Mouse (Mus musculus) neural tube, embryonic 13.5 days (tissue): Measurements from ENCODE around the gene Ccr6. TPM values are rescaled to one million over a fixed set of nuclear protein-coding genes. Genes with fewer than 3 reads are reported as not detected.
"Not testable (repeated sequence)": the region's sequence is repeated elsewhere in the genome, so short reads cannot be mapped to it uniquely, and the experiment has no call there.

Source experiments
- ATAC-seq: fragments of 200-750 bp; cut with Nextera tagmentation; 2 replicates; pipeline ENCODE4 v1.8.0; 2017; ENCODE audit warnings: low read depth, mild to moderate bottlenecking, moderate TSS enrichment, moderate library complexity
- H3K27ac ChIP-seq: fragments of 300-500 bp; sonication (generic); replicated peaks from 2 replicates; pipeline ENCODE4 v1.5.1; 2015; ENCODE audit warnings: moderate library complexity, mild to moderate bottlenecking, inconsistent platforms
- H3K27me3 ChIP-seq: fragments of 300-500 bp; sonication (generic); 2 replicates; pipeline ENCODE4 v1.6.1; 2015; ENCODE audit warnings: mild to moderate bottlenecking, inconsistent platforms
- H3K36me3 ChIP-seq: fragments of 300-500 bp; sonication (generic); 2 replicates; pipeline ENCODE4 v1.6.1; 2015; ENCODE audit warnings: mild to moderate bottlenecking, inconsistent platforms
- H3K4me1 ChIP-seq: fragments of 300-500 bp; sonication (generic); replicated peaks from 2 replicates; pipeline ENCODE4 v1.6.1; 2015; ENCODE audit warnings: inconsistent platforms
- H3K4me2 ChIP-seq: fragments of 300-500 bp; sonication (generic); 2 replicates; pipeline ENCODE4 v1.6.1; 2015; ENCODE audit warnings: inconsistent platforms, mild to moderate bottlenecking, moderate library complexity
- H3K4me3 ChIP-seq: fragments of 300-500 bp; sonication (generic); 2 replicates; pipeline ENCODE4 v1.5.1; 2015; ENCODE audit warnings: mild to moderate bottlenecking, inconsistent platforms
- H3K9ac ChIP-seq: fragments of 300-500 bp; sonication (generic); 2 replicates; pipeline ENCODE4 v1.6.1; 2015; ENCODE audit warnings: moderate library complexity, mild to moderate bottlenecking, inconsistent platforms
- H3K9me3 ChIP-seq: fragments of 300-500 bp; sonication (generic); 2 replicates; pipeline ENCODE4 v1.6.1; 2016; ENCODE audit warnings: inconsistent platforms
- WGBS: fragments of 180-500 bp; shearing (Covaris S2); methylation state at CpG from one replicate; pipeline ENCODE4 v1.1.7; 2015; 5-methylcytosine and 5-hydroxymethylcytosine counted together
- polyA plus RNA-seq: library from polyadenylated mRNA; unstranded; fragments of >200 nt; fragmentation: Nextera tagmentation; extraction: Ambion mirVana; gene quantifications from 2 replicates; pipeline ENCODE4 v1.2.1, GENCODE M21; 2015

Gene Ccr6
- polyA plus RNA-seq: not detected in 2 replicates

- no peaks in the 10 kb centered on the region; the same call in 1 of the 2 replicates for H3K27me3 ChIP-seq
- H3K4me3 ChIP-seq: no peak within 1 kb of the TSS
- H3K4me1 ChIP-seq: no peaks in the 10 kb centered on the region
- no peak within 1 kb of the TSS for H3K27ac ChIP-seq
- no peaks in the 10 kb centered on the region for H3K9me3 ChIP-seq
- WGBS: 85% methylated on average over 3 of the region's 3 CpGs
- no peak within 1 kb of the TSS for H3K4me2 ChIP-seq
- H3K36me3 ChIP-seq: no peaks in the 10 kb centered on the region
- H3K9ac ChIP-seq: no peak within 1 kb of the TSS
- ATAC-seq: no peak
Observed at GRCm38 (mm10) chr17:8235743-8236142, at the start of gene Ccr6. Ccr6 (plus strand) TSS chr17:8236043.

GRCm38 (mm10) chr17:8193678-8194077 lies 42.2 kb upstream of the Ccr6 start:
- 88% methylated on average over 8 of the region's 8 CpGs for WGBS
- no peak overlapping the region for H3K4me3 ChIP-seq
- no peaks in the 10 kb centered on the region for H3K4me1 ChIP-seq
- peaks cover 75% of the 10 kb centered on the region for H3K36me3 ChIP-seq
- no peak overlapping the region for H3K4me2 ChIP-seq
- no peak for ATAC-seq
- H3K9me3 ChIP-seq: no peaks in the 10 kb centered on the region
- H3K27me3 ChIP-seq: no peaks in the 10 kb centered on the region
- no peak overlapping the region for H3K27ac ChIP-seq
- no peak overlapping the region for H3K9ac ChIP-seq

DNA sequence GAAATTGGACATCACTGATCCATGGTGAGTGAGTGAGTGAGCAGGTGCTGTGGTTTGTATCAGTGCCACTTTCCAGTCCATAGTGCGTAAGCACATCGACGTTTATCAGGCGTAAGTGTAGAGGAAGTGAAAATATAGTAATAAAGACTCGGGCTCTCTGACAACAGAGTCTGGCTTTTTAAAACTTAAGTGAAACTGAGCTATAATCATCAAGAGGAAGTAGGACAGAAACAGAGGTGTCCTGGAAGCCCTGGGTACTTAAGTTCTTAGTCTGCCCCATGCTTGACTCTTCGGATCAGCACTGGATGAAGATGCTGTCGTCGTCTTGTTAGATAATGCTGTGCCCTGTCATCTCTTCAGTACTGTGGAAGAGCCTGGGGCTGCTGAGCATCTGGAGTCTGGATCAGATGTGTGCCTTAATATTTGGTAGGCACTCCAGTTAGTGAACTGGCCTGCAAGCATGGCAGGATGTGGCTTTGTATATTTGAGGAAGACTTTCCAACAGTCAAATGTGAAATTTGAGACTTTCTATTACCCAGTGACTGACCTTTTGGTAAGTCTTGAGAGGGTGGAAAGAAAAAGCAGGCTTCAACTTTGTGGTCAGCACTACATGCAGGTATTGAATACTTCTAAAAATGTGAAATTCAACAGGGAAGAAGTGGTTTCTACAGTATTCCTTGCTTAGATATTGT lies 40.0 kb upstream of the Ccr6 start:
- H3K9ac ChIP-seq: no peak overlapping the region
- no peak for ATAC-seq
- 94% methylated on average over 8 of the region's 8 CpGs for WGBS
- H3K4me2 ChIP-seq: no peak overlapping the region
- peaks cover 54% of the 10 kb centered on the region for H3K36me3 ChIP-seq
- no peak overlapping the region for H3K4me3 ChIP-seq
- no peaks in the 10 kb centered on the region for H3K4me1 ChIP-seq
- H3K27me3 ChIP-seq: no peaks in the 10 kb centered on the region
- no peaks in the 10 kb centered on the region for H3K9me3 ChIP-seq
- H3K27ac ChIP-seq: no peak overlapping the region

- no peak overlapping the region for H3K27ac ChIP-seq
- WGBS: 72% methylated on average over 3 of the region's 3 CpGs
- H3K36me3 ChIP-seq: peaks cover 42% of the 10 kb centered on the region
- H3K4me3 ChIP-seq: no peak overlapping the region
- no peaks in the 10 kb centered on the region for H3K9me3 ChIP-seq
- ATAC-seq: no peak
- H3K27me3 ChIP-seq: no peaks in the 10 kb centered on the region
- H3K4me2 ChIP-seq: no peak overlapping the region
- no peak overlapping the region for H3K9ac ChIP-seq
- H3K4me1 ChIP-seq: no peaks in the 10 kb centered on the region
Observed at GRCm38 (mm10) chr17:8197652-8198051, 38.2 kb upstream of the Ccr6 start.

DNA sequence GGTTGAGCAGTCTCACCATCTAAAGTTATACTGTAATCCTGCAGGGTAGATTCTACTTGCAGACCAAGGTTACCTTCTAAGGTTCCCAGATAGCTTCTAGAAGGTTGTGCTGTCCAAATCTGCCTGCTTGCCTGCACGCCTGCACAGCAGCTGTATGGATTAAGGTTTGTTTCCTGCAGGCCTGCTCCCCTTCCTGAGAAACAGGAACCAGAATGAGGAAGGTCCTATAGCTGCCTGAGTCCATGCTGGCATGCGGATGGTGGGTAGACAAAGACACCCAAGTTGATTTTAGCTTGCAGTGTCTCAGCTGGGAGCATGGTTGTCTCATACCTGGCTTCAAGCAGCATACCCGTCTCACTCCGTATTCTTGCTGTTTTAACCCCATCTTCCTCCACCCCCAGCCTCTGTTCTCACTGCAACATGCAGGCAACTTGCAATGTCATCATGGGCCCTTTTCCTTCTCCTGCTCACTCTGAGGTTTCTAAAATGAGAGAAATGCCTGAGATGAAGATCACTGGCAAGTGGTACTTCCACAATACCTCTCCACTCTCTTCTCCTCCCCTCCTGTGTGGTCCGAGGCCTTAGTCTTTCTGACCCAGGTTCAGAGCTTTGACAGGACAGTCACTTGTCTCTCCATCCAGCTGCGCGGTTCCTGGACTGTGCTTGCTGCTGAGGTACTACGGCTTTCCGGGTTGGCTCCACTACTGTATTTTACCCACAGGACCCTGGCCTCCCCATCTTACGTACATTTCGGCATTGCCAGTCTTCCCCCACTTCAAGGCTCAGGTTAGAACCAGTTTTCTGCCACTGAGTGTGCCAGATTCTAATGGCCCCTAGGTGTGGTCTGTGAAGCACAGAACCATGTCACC lies 36.5 kb upstream of the Ccr6 start:
- no peaks in the 10 kb centered on the region for H3K9me3 ChIP-seq
- ATAC-seq: no peak
- no peak overlapping the region for H3K4me3 ChIP-seq
- WGBS: 89% methylated on average over 11 of the region's 11 CpGs
- H3K4me1 ChIP-seq: no peaks in the 10 kb centered on the region
- H3K27me3 ChIP-seq: no peaks in the 10 kb centered on the region
- H3K36me3 ChIP-seq: peaks cover 28% of the 10 kb centered on the region
- H3K27ac ChIP-seq: no peak overlapping the region
- H3K4me2 ChIP-seq: no peak overlapping the region
- H3K9ac ChIP-seq: no peak overlapping the region

DNA sequence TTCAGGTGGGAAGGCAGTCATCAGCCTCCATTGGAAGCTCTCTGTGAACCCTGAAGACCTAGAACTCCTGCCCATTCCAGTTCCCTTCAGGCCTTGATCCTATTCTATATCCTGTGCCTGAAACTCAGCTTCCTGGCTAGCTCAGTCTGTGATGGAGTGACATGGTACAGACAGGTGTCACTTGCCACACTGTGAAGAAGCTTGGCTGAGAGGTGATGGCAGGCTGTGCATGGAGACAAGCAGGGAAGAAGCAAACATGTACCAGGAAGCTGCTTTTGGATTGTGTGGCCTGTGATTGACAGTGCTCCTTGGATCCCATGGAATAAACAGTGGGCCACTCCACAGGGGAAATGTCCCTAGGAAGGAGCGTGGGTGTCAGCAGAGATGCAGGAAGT lies 35.9 kb upstream of the Ccr6 start:
- H3K36me3 ChIP-seq: peaks cover 21% of the 10 kb centered on the region
- no peaks in the 10 kb centered on the region for H3K4me1 ChIP-seq
- 85% methylated on average over 1 of the region's 1 CpGs for WGBS
- H3K4me3 ChIP-seq: no peak overlapping the region
- no peak overlapping the region for H3K4me2 ChIP-seq
- no peaks in the 10 kb centered on the region for H3K27me3 ChIP-seq
- no peaks in the 10 kb centered on the region for H3K9me3 ChIP-seq
- no peak overlapping the region for H3K27ac ChIP-seq
- H3K9ac ChIP-seq: no peak overlapping the region
- no peak for ATAC-seq

DNA sequence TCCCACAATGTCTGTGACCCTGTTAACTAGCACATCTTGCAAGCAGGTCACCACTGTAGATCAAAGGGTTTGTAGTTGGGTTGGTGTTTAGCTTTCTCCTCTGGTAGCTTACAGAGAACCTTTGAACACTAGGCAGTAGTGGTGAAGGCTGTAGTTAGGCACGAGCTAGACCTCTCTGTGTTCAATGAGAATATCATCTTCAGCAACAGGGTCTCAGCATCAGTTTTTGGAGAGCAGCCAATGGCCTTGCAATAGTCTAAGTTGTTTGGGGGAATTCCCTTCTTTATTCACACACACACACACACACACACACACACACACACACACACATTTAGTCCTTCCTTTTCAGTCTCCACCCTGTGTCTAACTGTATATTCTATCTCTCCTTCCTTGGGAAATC lies 32.4 kb upstream of the Ccr6 start:
- Histone ChIP-seq H3K27ac (no peak overlapping the region), H3K4me2 (no peak overlapping the region), H3K4me3 (no peak overlapping the region), H3K27me3 (no peaks in the 10 kb centered on the region), H3K9me3 (no peaks in the 10 kb centered on the region), H3K4me1 (no peaks in the 10 kb centered on the region), H3K36me3 (no peaks in the 10 kb centered on the region), H3K9ac (no peak overlapping the region)
- WGBS: 81% methylated on average over 1 of the region's 1 CpGs
- no peak for ATAC-seq

DNA sequence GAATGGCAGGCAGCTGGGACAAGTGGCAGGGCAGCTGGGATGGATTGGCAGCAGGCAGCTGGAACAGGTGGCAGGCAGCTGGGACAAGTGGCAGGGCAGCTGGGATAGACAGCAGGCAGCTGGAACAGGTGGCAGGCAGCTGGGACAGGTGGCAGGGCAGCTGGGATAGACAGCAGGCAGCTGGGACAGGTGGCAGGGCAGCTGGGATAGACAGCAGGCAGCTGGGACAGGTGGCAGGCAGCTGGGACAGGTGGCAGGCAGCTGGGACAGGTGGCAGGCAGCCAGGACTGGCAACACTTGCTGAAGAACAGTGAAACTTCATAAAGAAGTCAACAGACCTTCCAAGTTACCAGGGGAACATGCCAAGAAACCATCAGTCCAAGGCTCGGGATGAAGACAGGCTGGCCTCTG lies 30.6 kb upstream of the Ccr6 start:
- WGBS: 81% methylated on average over 1 of the region's 1 CpGs
- not testable (repeated sequence) for H3K4me2 ChIP-seq, H3K27me3 ChIP-seq, H3K4me1 ChIP-seq, H3K36me3 ChIP-seq, H3K9ac ChIP-seq, ATAC-seq, H3K9me3 ChIP-seq, H3K27ac ChIP-seq, H3K4me3 ChIP-seq

GRCm38 (mm10) chr17:8206691-8207090 lies 29.2 kb upstream of the Ccr6 start:
- 91% methylated on average over 5 of the region's 5 CpGs for WGBS

GRCm38 (mm10) chr17:8209696-8210095 lies 26.1 kb upstream of the Ccr6 start:
- H3K9ac ChIP-seq: no peak overlapping the region
- no peak overlapping the region for H3K4me3 ChIP-seq
- H3K4me1 ChIP-seq: no peaks in the 10 kb centered on the region
- H3K27me3 ChIP-seq: no peaks in the 10 kb centered on the region
- H3K36me3 ChIP-seq: no peaks in the 10 kb centered on the region
- WGBS: 92% methylated on average over 2 of the region's 2 CpGs
- no peak for ATAC-seq
- H3K4me2 ChIP-seq: no peak overlapping the region
- no peak overlapping the region for H3K27ac ChIP-seq
- no peaks in the 10 kb centered on the region for H3K9me3 ChIP-seq

More at GRCm38 (mm10) chr17:8206691-8207090, 29.2 kb upstream of the Ccr6 start:
- Histone ChIP-seq H3K4me2 (no peak overlapping the region), H3K9me3 (no peaks in the 10 kb centered on the region), H3K9ac (no peak overlapping the region), H3K4me3 (no peak overlapping the region), H3K4me1 (no peaks in the 10 kb centered on the region), H3K27me3 (no peaks in the 10 kb centered on the region), H3K27ac (no peak overlapping the region), H3K36me3 (no peaks in the 10 kb centered on the region)
- ATAC-seq: no peak

DNA sequence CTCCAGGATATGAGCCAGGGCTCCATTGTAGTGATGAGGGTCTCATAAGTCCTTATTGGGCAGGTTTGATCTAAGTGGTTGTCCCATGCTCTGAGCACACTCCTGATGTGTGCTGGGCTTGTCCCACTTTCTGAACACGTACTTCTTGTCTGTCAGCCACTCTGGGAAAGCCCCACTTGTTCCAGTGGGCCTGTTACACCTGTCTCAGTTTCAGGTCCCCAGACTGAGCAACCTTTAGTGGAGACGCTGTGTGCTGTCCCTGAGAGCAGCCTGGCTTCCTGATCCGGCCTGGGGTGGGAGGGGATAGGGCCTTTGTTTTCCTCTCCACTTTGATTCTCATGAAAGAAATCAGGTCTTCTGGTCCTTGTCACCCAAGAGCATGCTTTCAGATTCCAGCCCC lies 25.7 kb upstream of the Ccr6 start:
- Histone ChIP-seq H3K9me3 (no peaks in the 10 kb centered on the region), H3K4me3 (no peak overlapping the region), H3K4me1 (no peaks in the 10 kb centered on the region), H3K9ac (no peak overlapping the region), H3K27ac (no peak overlapping the region), H3K27me3 (no peaks in the 10 kb centered on the region), H3K36me3 (no peaks in the 10 kb centered on the region), H3K4me2 (no peak overlapping the region)
- ATAC-seq: no peak
- WGBS: 69% methylated on average over 3 of the region's 3 CpGs

DNA sequence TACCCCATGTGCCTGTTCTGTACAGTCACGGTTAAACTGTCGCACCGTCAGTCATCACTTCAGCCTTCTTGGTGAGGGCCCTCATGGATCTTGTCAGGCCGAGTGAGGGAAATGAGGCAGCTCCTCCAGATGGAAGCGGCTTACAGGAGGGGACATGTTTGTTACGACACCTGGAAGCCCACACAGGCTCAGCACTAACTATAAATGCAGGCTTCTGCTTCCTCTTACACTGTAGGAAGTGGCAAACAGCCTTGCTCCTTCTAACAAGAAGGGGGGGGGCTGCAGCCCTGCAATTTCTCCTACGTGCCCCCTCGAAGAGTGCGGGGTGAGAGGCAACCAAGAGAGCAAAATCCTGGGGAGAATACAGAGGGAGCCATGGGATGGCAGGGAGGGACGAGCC lies 25.2 kb upstream of the Ccr6 start:
- WGBS: 84% methylated on average over 10 of the region's 10 CpGs
- H3K4me1 ChIP-seq: no peaks in the 10 kb centered on the region
- no peaks in the 10 kb centered on the region for H3K36me3 ChIP-seq
- H3K27ac ChIP-seq: no peak overlapping the region
- H3K4me3 ChIP-seq: no peak overlapping the region
- no peaks in the 10 kb centered on the region for H3K27me3 ChIP-seq
- ATAC-seq: no peak
- H3K4me2 ChIP-seq: no peak overlapping the region
- H3K9me3 ChIP-seq: no peaks in the 10 kb centered on the region
- no peak overlapping the region for H3K9ac ChIP-seq
